Mouse (Mus musculus): Measurements from ENCODE around the gene Cadm1. TPM values are rescaled to one million over a fixed set of nuclear protein-coding genes. Genes with fewer than 3 reads are reported as not detected.
A peak's percentile ranks its signal among the peaks of the same experiment; 100 is the strongest.

Cadm1 gene
- polyA plus RNA-seq, 1 experiment from 2014 or later, result 155 TPM

GRCm38 (mm10) chr9:47786642-47787041 is 256.7 kb downstream of the Cadm1 start:
- no peak overlapping the region for H3K4me3 ChIP-seq
- peaks cover 24% of the 10 kb centered on the region; the same call in 1 of the 2 replicates for H3K36me3 ChIP-seq
- 85% methylated on average over 3 of the region's 3 CpGs for WGBS
- H3K27me3 ChIP-seq, result no peaks in the 10 kb centered on the region
- H3K9ac ChIP-seq, result no peak overlapping the region
- H3K27ac ChIP-seq (replicated peaks), result no peak overlapping the region
- no peaks in the 10 kb centered on the region for H3K9me3 ChIP-seq
- ATAC-seq (ENCODE audit: low read depth), result no peak
- H3K4me2 ChIP-seq, result no peak overlapping the region
- peaks cover 18% of the 10 kb centered on the region for H3K4me1 ChIP-seq (replicated peaks)

- 51% methylated on average over 5 of the region's 5 CpGs for WGBS
- no peaks in the 10 kb centered on the region for H3K27me3 ChIP-seq
- H3K4me3 ChIP-seq, result no peak overlapping the region
- peaks cover 4% of the 10 kb centered on the region; the same call in 1 of the 2 replicates for H3K4me1 ChIP-seq (replicated peaks)
- peaks cover 30% of the 10 kb centered on the region for H3K36me3 ChIP-seq
- no peak overlapping the region for H3K27ac ChIP-seq (replicated peaks)
- ATAC-seq (ENCODE audit: low read depth), result no peak
- no peaks in the 10 kb centered on the region for H3K9me3 ChIP-seq
- no peak overlapping the region for H3K9ac ChIP-seq
- H3K4me2 ChIP-seq, result no peak overlapping the region
Measured at GRCm38 (mm10) chr9:47798478-47798877, 268.5 kb downstream of the Cadm1 start.

DNA sequence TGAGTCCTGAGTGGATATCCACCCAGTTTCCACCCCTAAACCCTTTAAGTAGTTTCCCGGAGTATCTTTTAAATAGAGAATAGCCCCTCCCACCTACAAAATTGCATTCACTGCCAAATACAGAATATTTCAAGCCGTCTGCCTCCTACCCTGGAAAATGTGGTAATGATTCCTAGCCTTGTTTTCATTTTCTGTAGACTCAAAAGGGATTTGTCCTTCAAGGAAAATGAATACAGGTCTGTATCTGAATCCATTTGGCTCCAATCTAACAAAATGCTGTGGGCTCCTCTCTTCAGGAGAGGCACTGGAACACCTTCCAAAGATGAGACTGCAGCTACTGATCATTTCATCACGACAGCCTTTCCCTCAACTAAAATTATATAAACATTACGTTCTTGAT is 271.3 kb downstream of the Cadm1 start:
- Histone ChIP-seq H3K4me3 (no peak overlapping the region), H3K36me3 (peaks cover 19% of the 10 kb centered on the region), H3K27ac (replicated peaks) (no peak overlapping the region), H3K4me2 (no peak overlapping the region), H3K4me1 (replicated peaks) (peaks cover 9% of the 10 kb centered on the region; the same call in 1 of the 2 replicates), H3K9ac (no peak overlapping the region), H3K9me3 (no peaks in the 10 kb centered on the region), H3K27me3 (no peaks in the 10 kb centered on the region)
- WGBS, result 74% methylated on average over 4 of the region's 4 CpGs
- ATAC-seq (ENCODE audit: low read depth), result no peak

- no peak overlapping the region for H3K9ac ChIP-seq
- H3K4me1 ChIP-seq (replicated peaks), result peaks cover 9% of the 10 kb centered on the region; the same call in 1 of the 2 replicates
- no peak overlapping the region for H3K4me3 ChIP-seq
- H3K9me3 ChIP-seq, result no peaks in the 10 kb centered on the region
- no peaks in the 10 kb centered on the region for H3K27me3 ChIP-seq
- no peak overlapping the region for H3K4me2 ChIP-seq
- ATAC-seq (ENCODE audit: low read depth), result no peak
- H3K36me3 ChIP-seq, result peaks cover 15% of the 10 kb centered on the region
- H3K27ac ChIP-seq (replicated peaks), result no peak overlapping the region
- 79% methylated on average over 4 of the region's 4 CpGs for WGBS
Measured at GRCm38 (mm10) chr9:47802527-47802926, 272.6 kb downstream of the Cadm1 start.

DNA sequence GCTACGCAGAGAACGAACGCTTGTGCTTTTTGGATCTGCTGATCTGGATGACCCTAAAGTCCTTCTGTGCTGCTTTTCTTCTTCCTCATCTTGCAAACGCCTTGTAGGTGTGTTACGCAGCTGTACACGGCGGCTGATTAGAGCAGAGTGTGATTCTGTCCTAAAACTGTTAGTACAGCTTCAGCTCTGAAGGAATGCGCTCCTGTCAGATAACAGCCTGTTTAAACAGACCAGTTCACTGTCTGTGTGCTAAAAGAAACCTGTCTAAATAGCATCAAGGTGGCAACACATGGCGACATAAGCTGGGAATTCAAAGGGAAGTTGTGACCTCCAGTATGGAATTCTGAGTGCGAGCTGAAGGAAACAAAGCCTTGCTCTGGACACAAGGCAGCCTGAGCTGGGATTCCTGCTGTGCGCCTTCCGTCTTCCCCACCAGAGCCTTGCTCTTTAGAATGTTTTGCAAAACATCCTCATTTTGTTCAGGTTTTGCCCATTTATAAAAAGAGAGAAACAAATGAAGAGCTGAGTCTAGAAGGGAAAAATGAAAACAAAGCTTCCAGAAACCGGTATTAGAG is 273.6 kb downstream of the Cadm1 start:
- H3K9me3 ChIP-seq, result no peaks in the 10 kb centered on the region
- H3K27ac ChIP-seq (replicated peaks), result peak overlapping the region; percentile 50; the same call in 1 of the 2 replicates
- ATAC-seq (ENCODE audit: low read depth), result no peak
- 67% methylated on average over 13 of the region's 13 CpGs for WGBS
- no peaks in the 10 kb centered on the region for H3K27me3 ChIP-seq
- no peak overlapping the region for H3K9ac ChIP-seq
- no peak overlapping the region for H3K4me3 ChIP-seq
- H3K36me3 ChIP-seq, result peaks cover 15% of the 10 kb centered on the region
- peaks cover 9% of the 10 kb centered on the region; the same call in 1 of the 2 replicates for H3K4me1 ChIP-seq (replicated peaks)
- H3K4me2 ChIP-seq, result no peak overlapping the region

DNA sequence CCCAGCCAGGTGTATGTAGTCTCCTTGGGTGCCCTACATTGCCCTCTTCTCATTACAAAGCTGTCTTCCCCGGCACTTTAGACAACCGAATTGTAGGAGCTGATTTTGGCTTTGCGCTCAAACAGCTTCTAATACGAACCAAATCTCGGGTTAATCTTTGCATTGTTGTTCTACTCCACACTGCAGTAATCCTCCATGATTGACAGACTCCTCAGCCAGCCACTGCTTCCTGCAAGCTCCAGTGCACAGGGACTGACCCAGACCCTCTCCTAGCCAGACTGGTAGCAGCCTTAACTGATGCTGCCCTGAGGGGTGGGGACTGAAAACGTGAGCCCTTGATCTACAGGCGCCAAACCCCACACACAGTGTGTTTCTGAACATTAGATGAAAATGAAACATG is 275.7 kb downstream of the Cadm1 start:
- Histone ChIP-seq H3K4me1 (replicated peaks) (peaks cover 10% of the 10 kb centered on the region; the same call in 1 of the 2 replicates), H3K4me2 (no peak overlapping the region), H3K9ac (no peak overlapping the region), H3K9me3 (no peaks in the 10 kb centered on the region), H3K36me3 (peaks cover 2% of the 10 kb centered on the region; the same call in 1 of the 2 replicates), H3K4me3 (no peak overlapping the region), H3K27me3 (no peaks in the 10 kb centered on the region), H3K27ac (replicated peaks) (no peak overlapping the region)
- no peak for ATAC-seq (ENCODE audit: low read depth)
- WGBS, result 83% methylated on average over 7 of the region's 7 CpGs

GRCm38 (mm10) chr9:47825668-47826067 is 295.7 kb downstream of the Cadm1 start:
- Histone ChIP-seq H3K27me3 (no peaks in the 10 kb centered on the region), H3K4me2 (no peak overlapping the region), H3K9me3 (no peaks in the 10 kb centered on the region), H3K9ac (no peak overlapping the region), H3K27ac (replicated peaks) (no peak overlapping the region), H3K4me3 (no peak overlapping the region), H3K36me3 (no peaks in the 10 kb centered on the region), H3K4me1 (replicated peaks) (peaks cover 34% of the 10 kb centered on the region)
- WGBS, result 67% methylated on average over 4 of the region's 4 CpGs
- no peak for ATAC-seq (ENCODE audit: low read depth)

DNA sequence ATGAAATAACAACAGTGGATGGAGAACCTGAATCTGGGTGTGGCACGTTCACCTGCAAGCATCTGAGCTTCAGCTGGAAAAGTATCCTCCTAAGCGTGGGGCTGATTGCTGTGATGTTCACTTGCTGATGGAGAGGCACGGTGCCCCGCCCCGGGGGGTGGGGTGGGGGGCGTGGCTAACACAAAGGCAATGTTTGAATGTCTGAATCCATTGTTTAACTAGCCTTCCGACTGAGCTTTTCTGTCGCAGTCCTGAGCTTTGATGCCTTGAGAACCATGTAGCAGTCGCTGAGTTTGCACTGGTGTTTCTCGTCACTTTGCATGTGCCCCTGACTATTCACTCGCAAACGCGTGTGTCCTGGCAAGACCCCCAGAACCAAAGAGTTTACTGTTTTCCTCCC is 298.8 kb downstream of the Cadm1 start:
- peak; percentile 74; the same call in 1 of the 2 replicates for ATAC-seq (ENCODE audit: low read depth)
- H3K4me3 ChIP-seq, result peak overlapping the region; percentile 24
- 4% methylated on average over 13 of the region's 13 CpGs for whole genome bisulfite sequencing

DNA sequence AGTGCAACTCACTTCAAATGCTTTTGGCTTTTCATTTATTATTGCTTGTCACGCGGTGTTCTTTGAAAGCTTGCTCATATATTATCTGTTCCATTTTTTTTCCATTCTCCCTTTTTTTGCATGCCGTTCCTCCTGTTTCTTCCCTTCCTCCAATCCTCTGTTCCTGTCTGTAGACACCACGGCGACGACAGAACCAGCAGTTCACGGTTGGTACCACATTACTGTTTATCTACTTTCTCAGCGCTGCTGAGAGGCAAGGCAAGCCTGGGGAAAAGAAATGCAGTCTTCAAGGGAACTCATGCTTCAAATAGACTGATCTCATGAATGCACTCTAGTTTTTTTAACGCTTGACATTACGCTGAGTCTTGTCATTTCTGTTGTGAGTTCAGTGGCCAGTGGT is 299.2 kb downstream of the Cadm1 start:
- ATAC-seq (ENCODE audit: low read depth), result no peak
- no peaks in the 10 kb centered on the region for H3K9me3 ChIP-seq
- 28% methylated on average over 10 of the region's 10 CpGs for WGBS
- H3K4me2 ChIP-seq, result peak overlapping the region; percentile 52
- H3K4me1 ChIP-seq (replicated peaks), result peaks cover 34% of the 10 kb centered on the region
- H3K27me3 ChIP-seq, result no peaks in the 10 kb centered on the region
- peak overlapping the region; percentile 24 for H3K4me3 ChIP-seq
- peak overlapping the region; percentile 50 for H3K9ac ChIP-seq
- 0 out of 2 replicates have a peak overlapping the region, but pooled peaks have one; percentile 62 for H3K27ac ChIP-seq (replicated peaks)
- H3K36me3 ChIP-seq, result no peaks in the 10 kb centered on the region

More for the DNA sequence above, 298.8 kb downstream of the Cadm1 start:
- Histone ChIP-seq H3K27me3 (no peaks in the 10 kb centered on the region), H3K4me2 (peak overlapping the region; percentile 52), H3K27ac (replicated peaks) (0 out of 2 replicates have a peak overlapping the region, but pooled peaks have one; percentile 62), H3K9me3 (no peaks in the 10 kb centered on the region), H3K4me1 (replicated peaks) (peaks cover 34% of the 10 kb centered on the region), H3K9ac (peak overlapping the region; percentile 50; the same call in 1 of the 2 replicates), H3K36me3 (no peaks in the 10 kb centered on the region)

DNA sequence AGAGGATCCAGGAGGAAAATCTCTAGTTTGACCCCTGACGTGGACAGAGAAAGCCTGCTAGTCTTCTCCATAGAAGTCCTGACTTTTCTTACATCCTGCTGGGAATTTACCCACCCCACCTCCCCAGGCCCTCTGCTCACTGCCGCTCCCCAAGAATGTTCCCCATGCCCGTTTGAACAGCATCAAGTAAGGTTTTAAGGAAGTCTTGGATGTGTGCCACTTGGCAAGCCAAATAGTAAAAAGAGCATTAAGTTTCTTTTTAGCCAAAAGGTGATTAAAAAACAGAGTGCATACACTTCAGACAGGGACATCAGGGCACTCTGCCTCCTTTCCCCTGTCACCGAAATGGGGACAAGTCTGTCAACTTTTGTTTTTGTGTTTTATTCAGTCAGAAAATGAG is 299.9 kb downstream of the Cadm1 start:
- Histone ChIP-seq H3K9me3 (no peaks in the 10 kb centered on the region), H3K27ac (replicated peaks) (no peak overlapping the region), H3K4me3 (no peak overlapping the region), H3K4me2 (peak overlapping the region; percentile 52; the same call in 1 of the 2 replicates), H3K4me1 (replicated peaks) (peaks cover 34% of the 10 kb centered on the region), H3K9ac (no peak overlapping the region), H3K27me3 (no peaks in the 10 kb centered on the region), H3K36me3 (no peaks in the 10 kb centered on the region)
- no peak for ATAC-seq (ENCODE audit: low read depth)
- whole genome bisulfite sequencing, result 58% methylated on average over 4 of the region's 4 CpGs

DNA sequence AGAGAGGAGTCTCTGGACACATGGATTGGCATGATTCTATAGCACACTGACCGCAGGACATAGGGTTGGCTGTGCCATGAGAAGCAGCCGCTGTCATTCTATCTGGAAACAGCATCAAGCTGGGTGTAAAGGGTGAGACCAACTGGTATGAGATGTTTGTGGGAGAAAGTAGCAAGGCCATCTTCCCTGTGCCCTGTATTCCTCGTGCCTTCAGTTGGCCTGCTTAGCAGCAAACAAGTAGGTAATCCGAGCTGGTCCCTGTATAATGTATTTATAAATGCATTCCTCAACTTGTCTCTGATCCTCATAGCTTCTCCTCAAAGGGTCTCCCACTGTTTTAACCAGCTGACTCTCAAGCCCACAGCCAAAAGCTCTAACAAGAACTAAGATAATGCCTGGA is 301.4 kb downstream of the Cadm1 start:
- Histone ChIP-seq H3K4me1 (replicated peaks) (peaks cover 28% of the 10 kb centered on the region), H3K9ac (no peak overlapping the region), H3K27ac (replicated peaks) (no peak overlapping the region), H3K27me3 (no peaks in the 10 kb centered on the region), H3K9me3 (no peaks in the 10 kb centered on the region), H3K36me3 (no peaks in the 10 kb centered on the region), H3K4me2 (no peak overlapping the region), H3K4me3 (no peak overlapping the region)
- 73% methylated on average over 4 of the region's 4 CpGs for WGBS
- no peak for ATAC-seq (ENCODE audit: low read depth)

- H3K27me3 ChIP-seq, result no peaks in the 10 kb centered on the region
Measured at GRCm38 (mm10) chr9:47838170-47838569, 308.2 kb downstream of the Cadm1 start.

More at GRCm38 (mm10) chr9:47838170-47838569, 308.2 kb downstream of the Cadm1 start:
- H3K36me3 ChIP-seq, result no peaks in the 10 kb centered on the region
- ATAC-seq (ENCODE audit: low read depth), result no peak
- 0 out of 2 replicates have a peak overlapping the region, but pooled peaks have one; percentile 9 for H3K27ac ChIP-seq (replicated peaks)
- H3K9ac ChIP-seq, result no peak overlapping the region
- no peak overlapping the region for H3K4me2 ChIP-seq
- H3K4me3 ChIP-seq, result no peak overlapping the region
- 6% methylated on average over 8 of the region's 8 CpGs for WGBS
- no peaks in the 10 kb centered on the region for H3K9me3 ChIP-seq
- H3K4me1 ChIP-seq (replicated peaks), result peaks cover 35% of the 10 kb centered on the region
